Mouse (Mus musculus) WW6 (cell line): ENCODE measurements around the gene Olfr1360.
"Not testable (repeated sequence)": the region's sequence is repeated elsewhere in the genome, so short reads cannot be mapped to it uniquely, and the experiment has no call there.

Experiments used
- DNase-seq: peaks from one replicate; pipeline ENCODE4 v3.0.0-alpha.2; 2013; ENCODE audit warnings: low read depth, low spot score

The Olfr1360 gene

GRCm38 (mm10) chr13:21677305-21677704 is at the start of gene Olfr1360:
Gene Olfr1360 (minus strand): TSS chr13:21677405.
- DNase-seq: no peak

DNA sequence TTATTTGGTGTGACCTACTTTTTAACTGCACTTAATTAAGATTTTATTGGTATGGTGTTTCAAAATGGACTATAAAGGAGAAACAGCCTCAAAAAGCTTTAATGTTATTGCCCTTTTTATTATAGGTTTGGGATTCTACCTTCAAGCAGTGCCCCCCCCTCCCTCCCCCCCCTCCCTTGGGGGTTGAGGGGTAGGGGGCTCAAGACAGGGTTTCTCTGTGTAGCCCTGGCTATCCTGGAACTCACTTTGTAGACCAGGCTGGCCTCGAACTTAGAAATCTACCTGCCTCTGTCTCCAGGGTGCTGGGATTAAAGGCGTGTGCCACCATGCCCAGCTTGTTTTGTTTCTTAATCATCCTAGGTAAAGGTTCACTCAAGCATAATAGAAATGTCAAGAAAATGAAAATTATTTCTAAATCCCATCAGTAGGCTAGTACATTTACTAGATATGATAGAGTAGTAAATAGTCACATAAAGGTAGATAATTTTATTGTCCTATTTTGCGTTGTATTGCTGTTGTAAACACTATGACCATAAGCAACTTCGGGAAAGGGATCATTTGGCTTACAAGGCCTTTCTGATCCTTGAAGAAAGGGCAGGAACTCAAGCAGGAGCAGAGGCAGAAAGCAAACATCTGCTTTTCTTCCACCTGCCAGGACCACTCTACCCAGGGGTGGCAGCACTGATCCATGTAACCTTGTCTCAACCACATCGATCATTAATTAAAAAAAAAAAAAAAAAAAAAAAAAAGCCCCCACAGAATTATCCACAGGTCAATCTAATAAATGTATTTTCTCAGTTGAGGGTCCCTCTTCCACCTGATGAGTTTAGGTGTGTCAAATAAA is 46.0 kb upstream of the Olfr1360 start:
- no peak for DNase-seq

DNA sequence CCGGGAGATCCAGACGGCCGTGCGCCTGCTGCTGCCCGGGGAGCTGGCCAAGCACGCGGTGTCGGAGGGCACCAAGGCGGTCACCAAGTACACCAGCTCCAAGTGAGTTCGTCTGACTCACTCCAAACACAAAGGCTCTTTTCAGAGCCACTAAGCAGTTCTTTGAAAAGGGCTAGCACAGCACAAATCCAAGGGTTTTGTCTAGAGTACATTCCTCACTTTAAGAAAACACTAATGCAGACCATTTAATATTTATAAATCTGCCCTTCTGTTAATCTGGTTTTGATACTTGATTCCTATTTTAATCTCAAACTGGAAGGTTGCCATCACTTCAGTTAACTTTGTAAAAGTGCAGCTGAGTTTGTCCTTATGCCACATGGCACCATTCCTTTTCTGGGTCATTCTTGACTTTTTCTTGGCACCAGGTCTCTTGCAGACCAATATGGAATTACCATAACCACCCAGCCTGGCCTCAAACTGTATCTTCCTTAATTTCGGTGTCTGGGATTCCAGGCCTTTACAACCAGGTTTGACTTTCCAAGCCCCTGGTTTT is 45.2 kb upstream of the Olfr1360 start:
- no peak for DNase-seq

- not testable (repeated sequence) for DNase-seq
Observed at GRCm38 (mm10) chr13:21721757-21722372, 44.7 kb upstream of the Olfr1360 start, which contains the start of gene Hist1h2bm. Gene Hist1h2bm (plus strand): TSS chr13:21722044.

- DNase-seq: not testable (repeated sequence)
Observed at GRCm38 (mm10) chr13:21721107-21721756, 44.0 kb upstream of the Olfr1360 start.

- DNase-seq: no peak
Observed at GRCm38 (mm10) chr13:21718381-21719080, 41.3 kb upstream of the Olfr1360 start.

- DNase-seq: not testable (repeated sequence)
Observed at GRCm38 (mm10) chr13:21717397-21718357, 40.5 kb upstream of the Olfr1360 start, which contains the start of gene Hist1h3h. Gene Hist1h3h (plus strand): TSS chr13:21717659.

- not testable (repeated sequence) for DNase-seq
Observed at GRCm38 (mm10) chr13:21716540-21717391, 39.6 kb upstream of the Olfr1360 start.

DNA sequence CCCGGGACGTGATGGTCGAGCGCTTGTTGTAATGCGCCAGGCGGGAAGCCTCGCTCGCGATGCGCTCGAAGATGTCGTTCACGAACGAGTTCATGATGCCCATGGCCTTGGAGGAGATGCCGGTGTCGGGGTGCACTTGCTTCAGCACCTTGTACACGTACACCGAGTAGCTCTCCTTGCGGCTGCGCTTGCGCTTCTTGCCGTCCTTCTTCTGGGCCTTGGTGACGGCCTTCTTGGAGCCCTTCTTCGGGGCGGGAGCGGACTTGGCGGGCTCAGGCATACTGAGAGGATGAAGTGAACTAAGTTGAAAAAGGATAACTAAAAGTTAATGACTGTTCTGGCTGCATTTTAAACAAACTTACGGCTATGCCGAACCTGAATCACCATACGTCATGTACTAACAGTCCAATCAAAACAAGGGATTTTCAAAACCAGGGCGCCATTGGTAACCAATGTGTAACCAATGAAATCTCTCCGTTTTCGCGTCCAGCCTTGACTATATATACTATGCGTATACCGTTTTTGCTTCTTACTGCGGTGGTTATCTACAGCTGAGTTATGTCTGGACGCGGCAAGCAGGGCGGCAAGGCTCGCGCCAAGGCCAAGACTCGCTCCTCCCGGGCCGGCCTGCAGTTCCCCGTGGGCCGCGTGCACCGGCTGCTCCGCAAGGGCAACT is 38.8 kb upstream of the Olfr1360 start, which contains the start of the genes Hist1h2bl and Hist1h2ai:
Hist1h2bl (minus strand) TSS at position 280 of the 676 bp plus-strand sequence.
Hist1h2ai (plus strand) TSS at position 559 of the 676 bp plus-strand sequence.
- DNase-seq: peak; percentile 80

DNA sequence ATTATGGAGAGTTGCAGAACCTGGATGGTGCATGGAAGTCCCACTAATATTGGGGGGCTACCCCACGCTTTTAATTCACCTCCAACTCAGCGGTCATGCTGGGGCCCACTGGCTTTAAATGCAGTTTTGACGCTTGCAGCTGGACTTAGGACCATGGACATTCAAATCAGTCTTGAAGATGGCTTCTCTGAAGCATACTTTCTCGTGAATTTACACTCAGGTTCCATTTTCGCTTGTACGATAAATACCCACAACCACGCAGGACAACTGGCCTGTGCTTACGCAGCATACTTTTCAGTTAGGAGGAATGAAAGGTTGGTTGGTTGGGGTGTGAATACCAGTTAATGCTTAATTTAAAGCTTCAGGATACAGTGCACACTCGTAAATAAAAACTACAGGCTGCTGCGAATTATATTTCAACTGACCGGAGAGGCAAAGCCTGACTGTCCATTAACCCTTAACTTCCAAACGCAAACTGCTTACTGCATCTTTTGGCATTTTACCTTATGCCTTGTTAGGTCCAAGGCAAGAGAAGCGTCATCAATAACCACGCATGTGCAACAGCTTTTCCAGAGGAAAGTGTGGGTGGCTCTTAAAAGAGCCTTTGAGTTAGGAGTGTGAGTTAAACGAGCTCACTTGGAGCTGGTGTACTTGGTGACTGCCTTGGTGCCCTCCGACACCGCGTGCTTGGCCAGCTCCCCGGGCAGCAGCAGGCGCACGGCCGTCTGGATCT is 38.1 kb upstream of the Olfr1360 start:
- DNase-seq: no peak

DNA sequence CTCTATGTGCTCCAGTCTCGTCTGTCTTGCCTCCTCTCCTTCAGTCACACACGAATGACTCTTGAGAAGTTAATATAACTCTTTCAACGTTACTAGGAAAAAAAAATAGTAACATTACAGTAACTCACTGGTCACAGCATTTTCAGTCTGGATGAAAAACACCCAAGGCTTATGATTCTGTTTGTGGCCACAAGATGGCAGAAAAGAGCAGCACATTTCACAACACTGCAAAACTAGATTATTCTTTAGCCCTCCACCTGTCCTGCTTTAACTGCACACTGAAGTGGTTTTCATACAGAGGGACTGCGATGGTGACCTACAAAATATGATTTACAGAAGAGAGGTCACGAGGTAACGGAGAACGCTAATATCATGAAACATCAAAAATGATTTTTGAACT is 37.5 kb upstream of the Olfr1360 start:
- no peak for DNase-seq

DNA sequence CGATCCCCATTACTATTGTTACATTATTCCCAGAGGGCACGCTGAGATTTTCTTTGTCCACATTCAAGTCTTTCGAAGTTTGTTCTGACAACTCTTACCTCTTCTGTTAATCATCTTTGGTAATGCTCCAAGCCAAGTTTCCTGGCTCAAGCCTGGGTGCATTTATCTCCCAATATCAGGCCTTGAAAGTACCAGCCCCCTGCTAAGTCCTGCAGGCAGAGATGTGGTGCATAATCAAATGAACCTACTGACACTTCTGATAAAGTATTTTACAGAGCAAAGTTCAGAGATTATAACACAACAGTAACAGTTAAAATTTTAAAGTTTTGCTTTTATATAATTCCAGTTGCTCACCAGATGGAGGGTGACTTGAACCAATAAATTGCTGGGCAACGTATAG is 34.5 kb upstream of the Olfr1360 start:
- no peak for DNase-seq

GRCm38 (mm10) chr13:21710821-21711525 is 33.8 kb upstream of the Olfr1360 start:
- no peak for DNase-seq

GRCm38 (mm10) chr13:21710031-21710711 is 33.0 kb upstream of the Olfr1360 start:
- no peak for DNase-seq

- no peak for DNase-seq
Observed at GRCm38 (mm10) chr13:21706669-21707068, 29.5 kb upstream of the Olfr1360 start.

DNA sequence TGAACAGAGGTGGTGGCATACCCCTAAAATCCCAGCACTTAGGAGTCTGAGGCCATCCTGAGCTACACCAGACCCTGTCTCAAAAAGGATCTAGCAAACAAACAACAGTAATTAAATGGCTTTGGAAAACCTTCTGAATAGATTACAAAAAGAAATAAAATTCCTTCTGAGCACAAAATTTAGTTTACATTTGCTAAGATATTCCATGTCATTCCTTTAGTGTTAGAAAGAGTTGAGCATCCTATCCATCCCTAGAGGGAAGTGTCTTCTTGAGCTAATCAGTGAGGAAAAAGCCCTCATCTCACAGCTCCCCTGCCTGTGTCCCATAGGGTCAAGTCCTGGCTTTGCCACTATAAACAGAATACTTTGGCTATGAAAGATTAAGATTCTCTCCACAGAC is 20.6 kb upstream of the Olfr1360 start, which contains the start of gene Olfr1359:
Olfr1359 (plus strand) TSS at position 301 of the 400 bp plus-strand sequence.
- DNase-seq: no peak
